Mouse (Mus musculus) midbrain, embryonic 15.5 days (tissue): Measurements from ENCODE around the gene Psd. TPM values are rescaled to one million over a fixed set of nuclear protein-coding genes. Genes with fewer than 3 reads are reported as not detected.
A peak's percentile ranks its signal among the peaks of the same experiment; 100 is the strongest.

Experiments
- ATAC-seq: fragments of 200-750 bp; cut with Nextera tagmentation; replicated peaks from 2 replicates; pipeline ENCODE4 v1.8.0; 2017; ENCODE audit warnings: moderate TSS enrichment
- H3K27ac ChIP-seq: fragments of 300-500 bp; sonication (generic); 2 replicates; pipeline ENCODE4 v1.5.1; 2015; ENCODE audit warnings: mild to moderate bottlenecking, inconsistent platforms
- H3K27me3 ChIP-seq: fragments of 300-500 bp; sonication (generic); replicated peaks from 2 replicates; pipeline ENCODE4 v1.6.1; 2015; ENCODE audit warnings: inconsistent platforms
- H3K36me3 ChIP-seq: fragments of 300-500 bp; sonication (generic); replicated peaks from 2 replicates; pipeline ENCODE4 v1.6.1; 2015; ENCODE audit warnings: inconsistent platforms
- H3K4me1 ChIP-seq: fragments of 300-500 bp; sonication (generic); 2 replicates; pipeline ENCODE4 v1.6.1; 2015; ENCODE audit warnings: inconsistent platforms
- H3K4me2 ChIP-seq: fragments of 300-500 bp; sonication (generic); 2 replicates; pipeline ENCODE4 v1.6.1; 2015; ENCODE audit warnings: inconsistent platforms, mild to moderate bottlenecking, moderate library complexity
- H3K4me3 ChIP-seq: fragments of 300-500 bp; sonication (generic); 2 replicates; pipeline ENCODE4 v1.5.1; 2015; ENCODE audit warnings: mild to moderate bottlenecking, inconsistent platforms
- H3K9ac ChIP-seq: fragments of 300-500 bp; sonication (generic); 2 replicates; pipeline ENCODE4 v1.6.1; 2015; ENCODE audit warnings: mild to moderate bottlenecking, inconsistent platforms
- H3K9me3 ChIP-seq: fragments of 300-500 bp; sonication (generic); 2 replicates; pipeline ENCODE4 v1.6.1; 2016; ENCODE audit warnings: inconsistent platforms
- WGBS: fragments of 180-500 bp; shearing (Covaris S2); methylation state at CpG from one replicate; pipeline ENCODE4 v1.1.7; 2015; ENCODE audit warnings: mixed read lengths; 5-methylcytosine and 5-hydroxymethylcytosine counted together
- polyA plus RNA-seq: library from polyadenylated mRNA; unstranded; fragments of >200 nt; fragmentation: Nextera tagmentation; extraction: Ambion mirVana; gene quantifications from 2 replicates; pipeline ENCODE4 v1.2.1, GENCODE M21; 2015

Psd gene
- polyA plus RNA-seq, 1 experiment from 2014 or later, result 148 TPM

GRCm38 (mm10) chr19:46350168-46350932 is 23.4 kb upstream of the Psd start, which contains the start of gene 2310034G01Rik:
Gene 2310034G01Rik, minus strand, starts transcription at chr19:46350302.
- Histone ChIP-seq H3K4me2 (peak within 1 kb of the TSS; percentile 65), H3K27me3 (0 out of 2 replicates have a peak, but pooled peaks cover 5% of the 10 kb centered on the region), H3K27ac (peak within 1 kb of the TSS; percentile 91), H3K4me3 (peak within 1 kb of the TSS; percentile 67), H3K36me3 (no peaks in the 10 kb centered on the region), H3K9me3 (no peaks in the 10 kb centered on the region), H3K9ac (peak within 1 kb of the TSS; percentile 82), H3K4me1 (peaks cover 20% of the 10 kb centered on the region)
- ATAC-seq, result no peak
- WGBS, result 64% methylated on average over 10 of the region's 10 CpGs

- ATAC-seq, result peak; percentile 10
- no peaks in the 10 kb centered on the region for H3K9me3 ChIP-seq
- H3K4me1 ChIP-seq, result peaks cover 20% of the 10 kb centered on the region
- H3K9ac ChIP-seq, result peak overlapping the region; percentile 82
- peak overlapping the region; percentile 65 for H3K4me2 ChIP-seq
- H3K27ac ChIP-seq, result peak overlapping the region; percentile 91
- no peaks in the 10 kb centered on the region for H3K36me3 ChIP-seq
- 0 out of 2 replicates have a peak, but pooled peaks cover 5% of the 10 kb centered on the region for H3K27me3 ChIP-seq
- peak overlapping the region; percentile 67 for H3K4me3 ChIP-seq
- 29% methylated on average over 6 of the region's 6 CpGs for WGBS
Measured at GRCm38 (mm10) chr19:46349550-46349949, 22.6 kb upstream of the Psd start.

GRCm38 (mm10) chr19:46348761-46349458 is 22.0 kb upstream of the Psd start:
- no peaks in the 10 kb centered on the region for H3K9me3 ChIP-seq
- peak overlapping the region; percentile 65 for H3K4me2 ChIP-seq
- peaks cover 20% of the 10 kb centered on the region for H3K4me1 ChIP-seq
- ATAC-seq, result peak; percentile 96
- peak overlapping the region; percentile 67 for H3K4me3 ChIP-seq
- peak overlapping the region; percentile 82 for H3K9ac ChIP-seq
- no peaks in the 10 kb centered on the region for H3K36me3 ChIP-seq
- H3K27ac ChIP-seq, result peak overlapping the region; percentile 91
- 0 out of 2 replicates have a peak, but pooled peaks cover 5% of the 10 kb centered on the region for H3K27me3 ChIP-seq
- WGBS, result under 1% methylated on average over 71 of the region's 78 CpGs

- Histone ChIP-seq H3K4me3 (peak overlapping the region; percentile 67), H3K4me2 (peak overlapping the region; percentile 65), H3K36me3 (no peaks in the 10 kb centered on the region), H3K9ac (peak overlapping the region; percentile 82), H3K9me3 (no peaks in the 10 kb centered on the region), H3K27me3 (0 out of 2 replicates have a peak, but pooled peaks cover 5% of the 10 kb centered on the region), H3K27ac (peak overlapping the region; percentile 91), H3K4me1 (peaks cover 20% of the 10 kb centered on the region)
- ATAC-seq, result peak; percentile 15; the same call in 1 of the 2 replicates
- 27% methylated on average over 14 of the region's 14 CpGs for WGBS
Measured at GRCm38 (mm10) chr19:46347936-46348668, 21.1 kb upstream of the Psd start.

GRCm38 (mm10) chr19:46347146-46347545 is 20.2 kb upstream of the Psd start:
- H3K9ac ChIP-seq, result no peak overlapping the region
- 0 out of 2 replicates have a peak, but pooled peaks cover 5% of the 10 kb centered on the region for H3K27me3 ChIP-seq
- 100% methylated on average over 1 of the region's 1 CpGs for WGBS
- no peak overlapping the region for H3K4me2 ChIP-seq
- no peaks in the 10 kb centered on the region for H3K36me3 ChIP-seq
- H3K9me3 ChIP-seq, result no peaks in the 10 kb centered on the region
- peaks cover 20% of the 10 kb centered on the region for H3K4me1 ChIP-seq
- H3K27ac ChIP-seq, result no peak overlapping the region
- H3K4me3 ChIP-seq, result no peak overlapping the region
- no peak for ATAC-seq

DNA sequence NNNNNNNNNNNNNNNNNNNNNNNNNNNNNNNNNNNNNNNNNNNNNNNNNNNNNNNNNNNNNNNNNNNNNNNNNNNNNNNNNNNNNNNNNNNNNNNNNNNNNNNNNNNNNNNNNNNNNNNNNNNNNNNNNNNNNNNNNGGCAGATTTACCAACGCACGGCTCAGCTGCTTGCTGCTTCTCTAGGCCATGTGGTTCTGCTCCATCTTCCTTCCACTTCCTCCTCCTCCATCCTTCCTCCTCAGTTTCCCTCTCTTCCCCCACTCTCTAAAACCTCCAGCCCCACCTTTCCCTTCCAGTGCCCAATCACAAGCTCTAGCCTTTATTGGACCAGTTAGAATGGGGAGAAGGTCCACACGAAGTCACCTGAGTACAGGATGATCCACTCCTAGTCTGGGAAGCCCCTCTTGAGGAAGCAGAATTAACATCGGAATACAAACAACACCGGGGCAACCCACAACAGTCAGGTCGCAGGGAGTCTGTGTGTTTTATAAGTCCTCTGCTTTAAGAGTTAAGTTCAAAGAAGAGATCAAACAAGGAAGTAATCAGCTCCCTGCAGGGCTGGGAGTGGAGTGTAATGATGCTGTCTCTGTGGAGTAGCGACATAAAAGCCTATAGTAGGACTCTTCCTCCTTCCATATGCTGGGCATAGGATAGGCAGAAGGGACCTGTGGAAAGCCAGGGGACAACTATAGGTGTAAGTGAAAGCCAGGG is 17.9 kb upstream of the Psd start:
- Histone ChIP-seq H3K4me3 (no peak overlapping the region), H3K27me3 (0 out of 2 replicates have a peak, but pooled peaks cover under 1% of the 10 kb centered on the region), H3K4me1 (peaks cover 18% of the 10 kb centered on the region), H3K36me3 (no peaks in the 10 kb centered on the region), H3K9me3 (no peaks in the 10 kb centered on the region), H3K27ac (no peak overlapping the region), H3K9ac (no peak overlapping the region), H3K4me2 (no peak overlapping the region)
- no peak for ATAC-seq
- 23% methylated on average over 7 of the region's 7 CpGs for WGBS

DNA sequence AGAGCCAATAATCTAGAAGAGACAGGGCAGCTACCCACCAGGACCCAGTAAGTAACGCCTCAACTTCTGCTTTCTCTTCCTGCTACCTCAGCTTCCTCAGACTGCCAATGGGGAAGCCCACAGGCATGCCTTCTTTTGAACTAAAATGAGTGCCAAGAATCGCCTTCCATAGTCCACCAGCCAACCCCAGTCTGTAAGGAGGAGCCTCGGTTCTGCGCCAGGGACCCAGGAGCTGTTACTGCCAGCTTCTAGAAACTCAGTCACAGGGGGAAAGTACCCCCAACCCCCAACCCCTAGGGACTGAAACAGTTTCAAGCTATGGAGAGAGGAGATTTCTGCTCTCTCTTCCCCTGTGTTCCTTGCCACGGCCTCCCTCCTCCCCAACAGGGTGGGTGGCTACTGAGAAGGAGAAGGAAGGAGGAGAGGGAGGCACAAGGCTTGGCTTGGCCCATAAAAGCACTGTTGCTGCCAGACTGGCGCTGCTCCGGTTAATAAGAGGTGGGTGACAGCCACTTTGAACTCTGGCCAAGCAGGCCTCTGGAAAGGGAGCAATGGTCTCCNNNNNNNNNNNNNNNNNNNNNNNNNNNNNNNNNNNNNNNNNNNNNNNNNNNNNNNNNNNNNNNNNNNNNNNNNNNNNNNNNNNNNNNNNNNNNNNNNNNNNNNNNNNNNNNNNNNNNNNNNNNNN is 12.5 kb upstream of the Psd start:
- Histone ChIP-seq H3K36me3 (no peaks in the 10 kb centered on the region), H3K4me3 (peak overlapping the region; percentile 69), H3K27me3 (no peaks in the 10 kb centered on the region), H3K9ac (no peak overlapping the region), H3K27ac (peak overlapping the region; percentile 64), H3K9me3 (no peaks in the 10 kb centered on the region), H3K4me1 (peaks cover 27% of the 10 kb centered on the region), H3K4me2 (peak overlapping the region; percentile 40)
- 82% methylated on average over 6 of the region's 7 CpGs for WGBS
- ATAC-seq, result peak; percentile 4; the same call in 1 of the 2 replicates

DNA sequence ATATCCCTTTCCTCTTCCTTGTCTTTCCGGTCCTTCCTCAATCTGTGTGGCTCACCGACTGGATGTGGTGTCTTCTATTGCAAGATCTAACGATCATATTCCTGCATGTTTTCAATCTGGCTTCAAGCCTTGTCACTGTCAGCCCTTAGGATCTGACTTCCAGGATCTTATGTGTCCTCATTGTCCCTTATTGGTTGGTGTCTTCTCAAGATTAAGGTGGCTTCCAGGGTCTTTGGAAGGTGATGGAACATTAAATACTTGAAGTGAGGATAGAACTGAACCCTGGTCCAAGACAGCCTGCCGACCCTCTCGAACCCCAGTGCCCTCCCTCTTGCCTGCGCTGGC is 12.0 kb upstream of the Psd start:
- WGBS, result 55% methylated on average over 6 of the region's 6 CpGs
- no peaks in the 10 kb centered on the region for H3K36me3 ChIP-seq
- H3K4me2 ChIP-seq, result peak overlapping the region; percentile 40
- no peaks in the 10 kb centered on the region for H3K9me3 ChIP-seq
- peak overlapping the region; percentile 64 for H3K27ac ChIP-seq
- 0 out of 2 replicates have a peak overlapping the region, but pooled peaks have one; percentile 33 for H3K9ac ChIP-seq
- peak overlapping the region; percentile 69 for H3K4me3 ChIP-seq
- peaks cover 27% of the 10 kb centered on the region for H3K4me1 ChIP-seq
- ATAC-seq, result no peak; the same call in none of the 2 replicates
- no peaks in the 10 kb centered on the region for H3K27me3 ChIP-seq

- H3K27ac ChIP-seq, result peak within 1 kb of the TSS; percentile 80
- H3K9me3 ChIP-seq, result no peaks in the 10 kb centered on the region
- H3K4me3 ChIP-seq, result peak within 1 kb of the TSS; percentile 69
- peak; percentile 91 for ATAC-seq
- no peaks in the 10 kb centered on the region for H3K36me3 ChIP-seq
- H3K9ac ChIP-seq, result peak within 1 kb of the TSS; percentile 65
- WGBS, result under 1% methylated on average over 31 of the region's 31 CpGs
- no peaks in the 10 kb centered on the region for H3K27me3 ChIP-seq
- peaks cover 27% of the 10 kb centered on the region for H3K4me1 ChIP-seq
- peak within 1 kb of the TSS; percentile 78 for H3K4me2 ChIP-seq
Measured at GRCm38 (mm10) chr19:46338331-46338936, 11.5 kb upstream of the Psd start, which contains the start of gene Cuedc2. Gene Cuedc2, minus strand, starts transcription at chr19:46338702.

- WGBS, result 32% methylated on average over 15 of the region's 15 CpGs
- Histone ChIP-seq H3K9me3 (no peaks in the 10 kb centered on the region), H3K36me3 (no peaks in the 10 kb centered on the region; the same call in 1 of the 2 replicates)
Measured at GRCm38 (mm10) chr19:46337719-46338330, 10.9 kb upstream of the Psd start.

More at GRCm38 (mm10) chr19:46337719-46338330, 10.9 kb upstream of the Psd start:
- H3K4me2 ChIP-seq, result peak overlapping the region; percentile 78
- H3K27ac ChIP-seq, result peak overlapping the region; percentile 80
- H3K4me1 ChIP-seq, result peaks cover 29% of the 10 kb centered on the region
- H3K27me3 ChIP-seq, result no peaks in the 10 kb centered on the region
- peak; percentile 16 for ATAC-seq
- peak overlapping the region; percentile 69 for H3K4me3 ChIP-seq
- H3K9ac ChIP-seq, result peak overlapping the region; percentile 65
